Mouse (Mus musculus) erythroblast, embryonic 14.5 days (primary cell): ENCODE measurements around the gene Slc29a3. TPM values are rescaled to one million over a fixed set of nuclear protein-coding genes. Genes with fewer than 3 reads are reported as not detected.
"Not testable (repeated sequence)": the region's sequence is repeated elsewhere in the genome, so short reads cannot be mapped to it uniquely, and the experiment has no call there.

Experiments
- H3K27me3 ChIP-seq: 2 replicates; pipeline ENCODE4 v1.6.1; 2012; ENCODE audit warnings: inconsistent platforms; ENCODE audit not compliant: control insufficient read depth
- H3K36me3 ChIP-seq: 2 replicates; pipeline ENCODE4 v1.6.1; 2012; ENCODE audit warnings: mild to moderate bottlenecking, inconsistent platforms; ENCODE audit not compliant: control insufficient read depth
- H3K4me1 ChIP-seq: 2 replicates; pipeline ENCODE4 v1.6.1; 2012; ENCODE audit warnings: inconsistent platforms; ENCODE audit not compliant: control insufficient read depth
- H3K4me3 ChIP-seq: replicated peaks from 2 replicates; pipeline ENCODE3; 2012; ENCODE audit warnings: moderate library complexity, mild to moderate bottlenecking, inconsistent platforms
- H3K9me3 ChIP-seq: 2 replicates; pipeline ENCODE4 v1.6.1; 2012; ENCODE audit warnings: low read length, inconsistent platforms, mixed read lengths; ENCODE audit not compliant: control insufficient read depth
- GATA1 ChIP-seq: IDR thresholded peaks from 2 replicates; pipeline ENCODE4 v1.6.1; 2012; ENCODE audit warnings: low read length, inconsistent platforms, mixed read lengths
- TAL1 ChIP-seq: IDR thresholded peaks from 3 replicates; pipeline ENCODE4 v1.6.1; 2012; ENCODE audit warnings: low read length, inconsistent platforms, mixed read lengths
- polyA plus RNA-seq: library from polyadenylated mRNA; stranded (reverse); fragments of >175 nt; gene quantifications from 2 replicates; pipeline ENCODE4 v1.2.3, GENCODE M21; 2012

Slc29a3 gene
- polyA plus RNA-seq, 1 experiment = 0.01 TPM

- no peaks in the 10 kb centered on the region for H3K4me1 ChIP-seq
- no peaks in the 10 kb centered on the region for H3K27me3 ChIP-seq
- no peaks in the 10 kb centered on the region; the same call in 1 of the 2 replicates for H3K36me3 ChIP-seq
- no peak overlapping the region for H3K4me3 ChIP-seq
- H3K9me3 ChIP-seq = peaks cover 5% of the 10 kb centered on the region
- no peak for TF ChIP-seq TAL1
- no peak for TF ChIP-seq GATA1
Measured at GRCm38 (mm10) chr10:60721640-60722039, 31.0 kb downstream of the Slc29a3 start.

GRCm38 (mm10) chr10:60720461-60720860 lies 32.1 kb downstream of the Slc29a3 start:
- no peaks in the 10 kb centered on the region for H3K4me1 ChIP-seq
- H3K9me3 ChIP-seq = peaks cover 16% of the 10 kb centered on the region
- no peak overlapping the region for H3K4me3 ChIP-seq
- TF ChIP-seq GATA1 = no peak
- TF ChIP-seq TAL1 = no peak
- no peaks in the 10 kb centered on the region for H3K27me3 ChIP-seq
- peaks cover 9% of the 10 kb centered on the region for H3K36me3 ChIP-seq

- peaks cover 9% of the 10 kb centered on the region for H3K36me3 ChIP-seq
- no peak overlapping the region for H3K4me3 ChIP-seq
- H3K27me3 ChIP-seq = no peaks in the 10 kb centered on the region
- no peak for TF ChIP-seq GATA1
- no peak for TF ChIP-seq TAL1
- peaks cover 30% of the 10 kb centered on the region for H3K9me3 ChIP-seq
- H3K4me1 ChIP-seq = no peaks in the 10 kb centered on the region
Measured at GRCm38 (mm10) chr10:60718491-60718890, 34.1 kb downstream of the Slc29a3 start.

DNA sequence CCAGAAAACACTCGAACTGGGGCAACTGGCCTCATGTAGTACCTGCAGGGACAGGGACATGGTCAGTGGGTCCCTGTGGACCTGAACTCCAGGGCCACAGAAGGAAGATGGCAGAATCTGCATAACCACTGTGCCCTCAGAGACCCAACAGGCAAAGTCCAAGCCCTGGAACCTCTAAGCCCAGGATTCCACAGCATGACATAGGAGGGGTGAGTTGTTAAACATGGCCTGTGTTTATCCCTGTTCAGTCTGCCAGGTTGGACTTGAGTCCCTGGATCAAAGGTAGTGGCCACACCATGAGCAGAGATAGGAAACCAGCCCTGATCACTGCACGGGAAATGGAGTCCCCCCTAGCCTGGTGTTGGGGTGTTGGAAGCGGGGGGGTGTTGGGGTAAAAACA lies 36.1 kb downstream of the Slc29a3 start:
- peaks cover 41% of the 10 kb centered on the region for H3K9me3 ChIP-seq
- H3K27me3 ChIP-seq = no peaks in the 10 kb centered on the region
- H3K4me3 ChIP-seq = no peak overlapping the region
- peaks cover 9% of the 10 kb centered on the region for H3K36me3 ChIP-seq
- TF ChIP-seq TAL1 (no peak), GATA1 (no peak)
- H3K4me1 ChIP-seq = no peaks in the 10 kb centered on the region

- H3K9me3 ChIP-seq = peaks cover 36% of the 10 kb centered on the region
- not testable (repeated sequence) for H3K4me3 ChIP-seq, H3K36me3 ChIP-seq, H3K27me3 ChIP-seq, H3K4me1 ChIP-seq
Measured at GRCm38 (mm10) chr10:60712299-60712698, 40.3 kb downstream of the Slc29a3 start.

GRCm38 (mm10) chr10:60708837-60709236 lies 43.8 kb downstream of the Slc29a3 start:
- no peaks in the 10 kb centered on the region for H3K27me3 ChIP-seq
- no peak for TF ChIP-seq TAL1
- TF ChIP-seq GATA1 = no peak
- H3K9me3 ChIP-seq = peaks cover 13% of the 10 kb centered on the region
- no peaks in the 10 kb centered on the region; the same call in 1 of the 2 replicates for H3K36me3 ChIP-seq
- H3K4me1 ChIP-seq = no peaks in the 10 kb centered on the region
- no peak overlapping the region for H3K4me3 ChIP-seq

GRCm38 (mm10) chr10:60706268-60706667 lies 46.3 kb downstream of the Slc29a3 start:
- no peak for TF ChIP-seq TAL1
- TF ChIP-seq GATA1 = no peak
- Histone ChIP-seq H3K4me1 (no peaks in the 10 kb centered on the region), H3K36me3 (no peaks in the 10 kb centered on the region), H3K4me3 (no peak overlapping the region), H3K27me3 (no peaks in the 10 kb centered on the region), H3K9me3 (no peaks in the 10 kb centered on the region)

GRCm38 (mm10) chr10:60705134-60705533 lies 47.5 kb downstream of the Slc29a3 start:
- Histone ChIP-seq H3K4me1 (no peaks in the 10 kb centered on the region), H3K36me3 (no peaks in the 10 kb centered on the region), H3K9me3 (no peaks in the 10 kb centered on the region), H3K27me3 (no peaks in the 10 kb centered on the region), H3K4me3 (no peak overlapping the region)
- no peak for TF ChIP-seq TAL1

DNA sequence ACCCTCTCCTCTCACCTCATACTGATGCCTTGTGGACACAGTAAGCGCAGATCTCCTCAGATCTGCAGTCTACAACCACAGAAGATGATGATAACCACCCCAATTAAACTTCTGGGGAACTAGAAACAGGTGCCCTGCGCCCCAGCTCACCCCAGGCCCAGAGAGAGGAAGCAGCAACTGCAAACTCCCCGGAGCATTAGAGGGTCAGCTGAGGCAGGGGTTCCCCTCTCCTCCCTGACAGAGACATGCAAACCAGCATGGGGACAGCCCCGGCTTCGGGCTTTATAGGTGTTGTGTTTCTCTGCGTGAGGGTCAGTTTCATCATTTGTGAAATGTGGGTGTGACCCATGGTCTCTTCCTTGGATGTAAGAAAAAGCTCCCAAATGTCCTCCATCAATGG lies 54.8 kb downstream of the Slc29a3 start:
- H3K4me1 ChIP-seq = no peaks in the 10 kb centered on the region
- H3K4me3 ChIP-seq = no peak overlapping the region
- TF ChIP-seq GATA1 = no peak
- no peak for TF ChIP-seq TAL1
- no peaks in the 10 kb centered on the region for H3K27me3 ChIP-seq
- H3K9me3 ChIP-seq = no peaks in the 10 kb centered on the region
- no peaks in the 10 kb centered on the region for H3K36me3 ChIP-seq

- no peak for TF ChIP-seq TAL1
- TF ChIP-seq GATA1 = no peak
- no peaks in the 10 kb centered on the region for H3K27me3 ChIP-seq
- H3K9me3 ChIP-seq = no peaks in the 10 kb centered on the region
- H3K4me3 ChIP-seq = no peak overlapping the region
- H3K4me1 ChIP-seq = no peaks in the 10 kb centered on the region
- no peaks in the 10 kb centered on the region for H3K36me3 ChIP-seq
Measured at GRCm38 (mm10) chr10:60696975-60697374, 55.6 kb downstream of the Slc29a3 start.
